Mouse (Mus musculus): Measurements from ENCODE around the gene Ap1s1.

- no peak for TF ChIP-seq CTCF (IDR thresholded peaks at IDR 0.05)
- no peak for TF ChIP-seq EP300 (IDR thresholded peaks at IDR 0.05)
Observed at GRCm38 (mm10) chr5:137012401-137012950, 33.5 kb downstream of the Ap1s1 start.

Measured in lung, postnatal 0 days (tissue).